Mouse (Mus musculus): Measurements from ENCODE around the gene Fa2h. TPM values are rescaled to one million over a fixed set of nuclear protein-coding genes. Genes with fewer than 3 reads are reported as not detected.

Gene Fa2h
- total RNA-seq, 2 experiments from 2014 or later = 0.17 to 0.52 TPM

GRCm38 (mm10) chr8:111299821-111300568 is 93.6 kb downstream of the Fa2h start, which contains the start of gene Rfwd3:
TSS of gene Rfwd3 (minus strand) at chr8:111300222.
- peak; percentile 96 for DNase-seq

- DNase-seq = peak; percentile 65
These were observed 94.2 kb downstream of the Fa2h start for GRCm38 (mm10) chr8:111299363-111299820.

DNA sequence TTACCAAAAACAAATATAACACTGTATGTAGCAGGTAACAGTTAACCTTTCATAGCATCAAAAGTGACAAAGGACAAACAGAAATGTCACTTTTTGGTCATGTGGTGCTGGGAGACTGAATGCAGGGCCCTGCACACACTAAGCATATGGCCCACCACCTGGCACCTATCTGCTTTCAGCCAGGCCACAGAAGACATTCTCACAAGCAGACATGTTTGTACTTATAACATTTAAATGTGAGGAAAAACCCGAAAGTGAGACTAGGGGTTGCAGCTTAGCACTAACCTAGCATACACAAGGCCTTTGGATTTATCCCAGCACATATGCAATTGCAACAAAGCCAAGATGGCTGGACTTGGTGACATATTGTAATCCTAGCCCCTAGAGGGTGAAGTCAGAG is 95.6 kb downstream of the Fa2h start:
- DNase-seq = no peak

Other genes with a start within 250 kb of the Fa2h start
- gene Glg1, start 134.6 kb downstream of the Fa2h start, total RNA-seq (2021) = 100 to 1,000 TPM; 107 TPM
- 10 to 100 TPM; 28.4 to 30.5 TPM for gene Rfwd3, start 93.6 kb downstream of the Fa2h start, total RNA-seq (2021)
- gene Mlkl, start 55.6 kb downstream of the Fa2h start, total RNA-seq (2021) = 1 to 10 TPM; 4.3 to 4.7 TPM
- gene Wdr59, start 128.3 kb upstream of the Fa2h start, total RNA-seq (2021) = 1 to 10 TPM; 8.5 to 9.0 TPM
- 10 to 100 TPM; 60.1 to 60.5 TPM for gene Znrf1, start 142.3 kb upstream of the Fa2h start, total RNA-seq (2021)
- gene Ldhd, start 236.6 kb upstream of the Fa2h start, total RNA-seq (2021) = 1 to 10 TPM; 2.7 to 3.8 TPM
- gene Zfp1, start 249.6 kb upstream of the Fa2h start, total RNA-seq (2021) = 10 to 100 TPM; 10.1 to 10.5 TPM

Measured in heart, postnatal 4 days (tissue).